Mouse (Mus musculus): Measurements from ENCODE around the gene Klhl31.

- TF ChIP-seq CTCF (IDR thresholded peaks at IDR 0.05; ENCODE audit: low read depth, low read length): no peak
- TF ChIP-seq POLR2A (IDR thresholded peaks at IDR 0.05; ENCODE audit: insufficient read depth, low read length): no peak
- TF ChIP-seq EP300 (IDR thresholded peaks at IDR 0.05; ENCODE audit: insufficient read depth, low read depth, low read length): no peak
These were observed 71.3 kb downstream of the Klhl31 start for GRCm38 (mm10) chr9:77707433-77708139.

Measured in ES-Bruce4 (cell line).